Mouse (Mus musculus) embryonic fibroblast, embryonic 13.5 days (primary cell): Measurements from ENCODE around the gene Hoxa2.

ENCODE experiments used
- CTCF ChIP-seq: IDR thresholded peaks from 2 replicates; pipeline ENCODE4 v1.5.1; 2011; ENCODE audit warnings: mild to moderate bottlenecking, control low read depth, low read length, moderate library complexity, borderline replicate concordance; ENCODE audit not compliant: insufficient read depth
- POLR2A ChIP-seq: IDR thresholded peaks from 2 replicates; pipeline ENCODE4 v1.6.1; 2011; ENCODE audit warnings: low read depth, mild to moderate bottlenecking, control low read depth, low read length, moderate library complexity

DNA sequence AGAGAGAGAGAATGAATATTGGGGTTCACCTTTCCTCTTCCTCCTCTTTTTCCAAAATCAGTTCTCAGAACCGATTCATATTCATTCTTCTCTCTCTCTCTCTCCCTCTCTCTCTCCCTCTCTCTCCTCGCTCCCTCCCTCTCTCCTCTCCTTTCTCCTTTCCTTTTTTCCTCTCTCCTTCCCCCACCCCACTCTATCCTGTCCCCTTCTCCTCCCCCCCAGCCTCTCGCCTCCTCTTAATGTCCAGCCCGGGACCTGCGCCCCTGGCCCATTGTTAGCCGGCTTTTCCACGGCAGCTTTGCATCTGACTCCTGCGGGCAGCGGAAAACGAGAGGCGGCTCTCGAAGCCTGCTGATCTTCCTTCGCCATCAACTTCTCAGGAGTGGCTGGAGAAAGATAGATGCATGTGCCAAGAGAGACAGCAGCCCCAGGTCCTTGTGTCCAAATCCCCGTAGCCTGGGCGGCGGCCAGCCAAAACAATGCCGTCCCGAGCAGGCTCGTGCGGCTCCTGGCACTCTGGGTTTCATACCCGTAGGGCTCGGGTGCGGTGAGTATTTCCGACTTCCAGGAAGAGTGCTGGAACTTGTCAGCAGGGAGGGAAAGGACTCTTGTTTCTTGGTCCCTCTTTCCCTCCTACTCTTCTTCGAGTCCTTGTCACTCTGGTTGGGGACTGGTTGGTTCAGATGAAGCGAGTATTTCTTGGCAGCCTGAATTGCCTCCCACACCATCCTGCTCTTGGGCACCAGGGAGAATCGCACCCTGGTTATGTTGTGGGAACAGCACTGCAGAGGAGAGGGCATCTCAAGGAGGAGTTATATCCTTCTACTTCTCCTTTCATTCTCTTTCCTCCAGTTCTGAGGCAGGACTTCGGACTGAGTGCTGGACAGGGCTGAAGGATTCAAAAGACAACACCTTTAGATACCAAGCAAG lies 1.1 kb upstream of the Hoxa2 start:
- TF ChIP-seq CTCF (no peak), POLR2A (no peak)
